Mouse (Mus musculus) lung, embryonic 16.5 days (tissue): Measurements from ENCODE around the gene Mvp. TPM values are rescaled to one million over a fixed set of nuclear protein-coding genes. Genes with fewer than 3 reads are reported as not detected.

Source experiments
- ATAC-seq: fragments of 200-750 bp; cut with Nextera tagmentation; 2 replicates; pipeline ENCODE4 v1.8.0; 2017; ENCODE audit warnings: low read depth, mild to moderate bottlenecking, moderate library complexity
- H3K27ac ChIP-seq: fragments of 300-500 bp; sonication (generic); 2 replicates; pipeline ENCODE4 v1.5.1; 2014; ENCODE audit warnings: mild to moderate bottlenecking, control low read depth, low read length
- H3K27me3 ChIP-seq: fragments of 300-500 bp; sonication (generic); 2 replicates; pipeline ENCODE4 v1.6.1; 2014; ENCODE audit warnings: low read depth, low read length, mixed read lengths; ENCODE audit not compliant: control insufficient read depth, insufficient read depth
- H3K36me3 ChIP-seq: fragments of 300-500 bp; sonication (generic); 2 replicates; pipeline ENCODE4 v1.6.1; 2014; ENCODE audit warnings: low read length; ENCODE audit not compliant: control insufficient read depth, insufficient read depth
- H3K4me1 ChIP-seq: fragments of 300-500 bp; sonication (generic); replicated peaks from 2 replicates; pipeline ENCODE4 v1.6.1; 2014; ENCODE audit warnings: low read length, mixed read lengths; ENCODE audit not compliant: control insufficient read depth, insufficient read depth
- H3K4me2 ChIP-seq: fragments of 300-500 bp; sonication (generic); 2 replicates; pipeline ENCODE4 v1.6.1; 2014; ENCODE audit warnings: low read depth, low read length, control low read depth
- H3K4me3 ChIP-seq: fragments of 300-500 bp; sonication (generic); 2 replicates; pipeline ENCODE4 v1.5.1; 2014; ENCODE audit warnings: mild to moderate bottlenecking, low read length, control low read depth
- H3K9ac ChIP-seq: fragments of 300-500 bp; sonication (generic); 2 replicates; pipeline ENCODE4 v1.6.1; 2014; ENCODE audit warnings: low read length, control low read depth
- H3K9me3 ChIP-seq: fragments of 300-500 bp; sonication (generic); 2 replicates; pipeline ENCODE4 v1.6.1; 2016; ENCODE audit warnings: low read length; ENCODE audit not compliant: control insufficient read depth
- WGBS: fragments of 180-500 bp; shearing (Covaris S2); extraction: QIAGEN DNeasy Blood & Tissue Kit; methylation state at CpG from one replicate; pipeline ENCODE4 v1.1.7; 2014; 5-methylcytosine and 5-hydroxymethylcytosine counted together
- polyA plus RNA-seq: library from polyadenylated mRNA; unstranded; fragments of >200 nt; fragmentation: Nextera tagmentation; extraction: Ambion mirVana; gene quantifications from 2 replicates; pipeline ENCODE4 v1.2.1, GENCODE M21; 2015

The Mvp gene
- polyA plus RNA-seq, 1 experiment from 2014 or later: 14.9 TPM

GRCm38 (mm10) chr7:127026161-127026600 lies 11.8 kb upstream of the Mvp start:
- Histone ChIP-seq H3K4me3 (peak overlapping the region; percentile 94), H3K4me1 (peaks cover 39% of the 10 kb centered on the region), H3K9ac (peak overlapping the region; percentile 99), H3K36me3 (peaks cover 38% of the 10 kb centered on the region), H3K27me3 (no peaks in the 10 kb centered on the region), H3K4me2 (peak overlapping the region; percentile 96), H3K9me3 (no peaks in the 10 kb centered on the region), H3K27ac (peak overlapping the region; percentile 99)
- WGBS: 0% methylated on average over 9 of the region's 48 CpGs
- ATAC-seq: peak; percentile 29

DNA sequence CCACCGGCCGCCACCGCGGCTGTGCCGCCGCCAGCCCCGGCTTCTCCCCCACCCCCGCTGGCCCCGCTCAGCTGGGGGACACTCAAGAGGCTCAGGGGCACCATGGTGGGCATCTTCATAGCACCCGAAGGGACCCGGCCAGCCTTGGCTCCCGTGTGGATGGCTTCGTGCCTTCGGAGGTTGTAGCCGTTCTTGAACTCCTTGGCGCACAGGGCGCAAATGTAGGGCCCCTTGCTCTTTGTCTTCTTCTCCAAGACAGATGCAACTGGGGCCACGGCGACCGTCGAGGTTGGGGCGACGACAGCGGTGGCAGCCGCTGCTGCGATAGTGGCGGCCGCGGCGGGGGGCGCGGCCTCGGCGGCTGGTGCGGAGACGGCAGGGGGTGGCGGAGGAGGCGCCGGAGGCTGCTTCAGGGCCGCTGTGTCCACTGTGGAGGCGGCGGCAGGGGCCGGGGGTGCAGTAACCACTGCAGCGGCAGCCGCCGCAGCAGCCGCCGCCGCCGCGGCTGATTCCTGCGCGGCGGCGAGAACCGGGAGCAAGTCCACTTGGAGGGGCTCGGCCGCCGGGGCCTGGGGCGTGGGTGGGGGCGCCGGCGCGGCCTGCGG lies 11.2 kb upstream of the Mvp start:
- peak overlapping the region; percentile 99 for H3K27ac ChIP-seq
- peak overlapping the region; percentile 94 for H3K4me3 ChIP-seq
- H3K9me3 ChIP-seq: no peaks in the 10 kb centered on the region
- H3K27me3 ChIP-seq: no peaks in the 10 kb centered on the region
- H3K4me2 ChIP-seq: peak overlapping the region; percentile 96
- H3K4me1 ChIP-seq: peaks cover 42% of the 10 kb centered on the region
- ATAC-seq: no peak
- peaks cover 33% of the 10 kb centered on the region for H3K36me3 ChIP-seq
- WGBS: 0% methylated on average over 53 of the region's 65 CpGs
- peak overlapping the region; percentile 99 for H3K9ac ChIP-seq

GRCm38 (mm10) chr7:127024755-127025555 lies 10.5 kb upstream of the Mvp start:
- Histone ChIP-seq H3K9me3 (no peaks in the 10 kb centered on the region), H3K4me2 (peak overlapping the region; percentile 96), H3K27me3 (no peaks in the 10 kb centered on the region), H3K27ac (peak overlapping the region; percentile 99), H3K9ac (peak overlapping the region; percentile 99), H3K4me3 (peak overlapping the region; percentile 94), H3K36me3 (peaks cover 26% of the 10 kb centered on the region), H3K4me1 (peaks cover 49% of the 10 kb centered on the region)
- ATAC-seq: peak; percentile 20
- WGBS: under 1% methylated on average over 30 of the region's 30 CpGs

DNA sequence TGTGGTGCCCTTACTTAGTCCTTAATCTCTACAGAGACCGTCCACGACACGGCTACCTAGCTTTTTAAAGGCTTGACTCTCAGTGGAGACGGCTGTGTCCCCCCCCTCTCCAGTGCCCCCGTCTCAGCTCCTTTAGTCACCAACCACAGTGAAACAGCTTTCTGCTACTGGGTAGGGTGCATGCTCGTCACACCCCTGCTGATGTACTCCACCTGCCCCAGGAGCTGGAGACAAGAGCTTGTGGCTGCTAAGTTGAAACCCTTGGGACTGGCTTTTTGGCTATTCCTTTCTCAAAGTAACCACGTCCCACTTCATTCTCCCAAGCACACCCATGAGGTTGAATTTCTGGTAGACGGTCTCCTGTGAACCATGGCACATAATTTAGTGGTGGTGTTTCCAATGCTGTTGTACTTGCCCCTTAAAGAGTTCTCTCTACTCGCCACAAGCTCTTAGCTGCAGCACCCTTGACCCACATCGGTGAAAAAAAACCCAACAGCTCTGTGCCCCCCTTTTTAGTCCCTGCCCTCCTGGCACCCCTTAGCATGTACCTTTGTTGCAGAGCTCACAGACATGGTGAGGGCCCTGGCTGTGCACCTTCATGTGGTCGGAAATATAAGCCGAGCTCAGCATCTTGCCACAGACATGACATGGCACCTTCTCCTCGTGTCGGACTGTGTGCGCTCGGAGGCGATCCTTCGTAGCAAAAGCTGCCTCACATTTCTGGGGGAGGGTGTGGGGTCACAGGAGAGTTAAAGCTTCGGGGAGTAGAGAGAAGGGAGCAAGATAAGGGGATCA lies 9.7 kb upstream of the Mvp start:
- Histone ChIP-seq H3K27ac (peak overlapping the region; percentile 99), H3K4me2 (peak overlapping the region; percentile 96), H3K4me1 (peaks cover 55% of the 10 kb centered on the region), H3K36me3 (peaks cover 23% of the 10 kb centered on the region), H3K9me3 (no peaks in the 10 kb centered on the region), H3K27me3 (no peaks in the 10 kb centered on the region), H3K4me3 (peak overlapping the region; percentile 94), H3K9ac (peak overlapping the region; percentile 99)
- 10% methylated on average over 19 of the region's 19 CpGs for WGBS
- ATAC-seq: no peak

DNA sequence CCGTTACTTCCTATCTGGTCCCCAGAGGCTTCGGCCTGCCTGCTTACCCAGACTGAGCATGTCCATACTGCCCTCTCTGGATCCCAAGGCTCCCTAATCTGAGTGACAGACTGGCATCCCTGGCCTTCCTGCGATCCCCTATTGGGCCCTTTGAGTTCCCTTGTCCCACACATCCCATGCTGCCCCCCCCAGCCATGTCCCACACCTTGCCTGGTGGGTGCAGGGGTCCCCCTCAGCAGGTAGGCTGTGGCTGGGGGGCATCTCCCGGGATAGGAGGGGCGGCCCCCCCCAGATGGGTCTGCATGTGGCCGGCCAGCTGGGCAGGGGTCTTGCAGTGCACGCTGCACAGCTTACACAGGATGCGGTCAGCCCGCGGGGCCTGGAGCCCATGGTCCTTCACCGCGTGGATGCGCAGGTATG lies 8.9 kb upstream of the Mvp start:
- peak overlapping the region; percentile 94 for H3K4me3 ChIP-seq
- no peaks in the 10 kb centered on the region for H3K27me3 ChIP-seq
- H3K4me2 ChIP-seq: peak overlapping the region; percentile 96
- peak overlapping the region; percentile 99 for H3K9ac ChIP-seq
- 0 out of 2 replicates have a peak overlapping the region, but pooled peaks have one; percentile 27 for H3K27ac ChIP-seq
- H3K36me3 ChIP-seq: peaks cover 22% of the 10 kb centered on the region
- no peak for ATAC-seq
- WGBS: 73% methylated on average over 13 of the region's 13 CpGs
- H3K4me1 ChIP-seq: peaks cover 62% of the 10 kb centered on the region
- no peaks in the 10 kb centered on the region for H3K9me3 ChIP-seq

- 73% methylated on average over 7 of the region's 7 CpGs for WGBS
- no peaks in the 10 kb centered on the region for H3K9me3 ChIP-seq
- peaks cover 62% of the 10 kb centered on the region for H3K4me1 ChIP-seq
- peak overlapping the region; percentile 96 for H3K4me2 ChIP-seq
- H3K9ac ChIP-seq: peak overlapping the region; percentile 99
- H3K36me3 ChIP-seq: peaks cover 22% of the 10 kb centered on the region
- no peak overlapping the region for H3K27ac ChIP-seq
- no peak for ATAC-seq
- no peaks in the 10 kb centered on the region for H3K27me3 ChIP-seq
- peak overlapping the region; percentile 94; the same call in 1 of the 2 replicates for H3K4me3 ChIP-seq
Observed at GRCm38 (mm10) chr7:127022528-127023271, 8.3 kb upstream of the Mvp start.

DNA sequence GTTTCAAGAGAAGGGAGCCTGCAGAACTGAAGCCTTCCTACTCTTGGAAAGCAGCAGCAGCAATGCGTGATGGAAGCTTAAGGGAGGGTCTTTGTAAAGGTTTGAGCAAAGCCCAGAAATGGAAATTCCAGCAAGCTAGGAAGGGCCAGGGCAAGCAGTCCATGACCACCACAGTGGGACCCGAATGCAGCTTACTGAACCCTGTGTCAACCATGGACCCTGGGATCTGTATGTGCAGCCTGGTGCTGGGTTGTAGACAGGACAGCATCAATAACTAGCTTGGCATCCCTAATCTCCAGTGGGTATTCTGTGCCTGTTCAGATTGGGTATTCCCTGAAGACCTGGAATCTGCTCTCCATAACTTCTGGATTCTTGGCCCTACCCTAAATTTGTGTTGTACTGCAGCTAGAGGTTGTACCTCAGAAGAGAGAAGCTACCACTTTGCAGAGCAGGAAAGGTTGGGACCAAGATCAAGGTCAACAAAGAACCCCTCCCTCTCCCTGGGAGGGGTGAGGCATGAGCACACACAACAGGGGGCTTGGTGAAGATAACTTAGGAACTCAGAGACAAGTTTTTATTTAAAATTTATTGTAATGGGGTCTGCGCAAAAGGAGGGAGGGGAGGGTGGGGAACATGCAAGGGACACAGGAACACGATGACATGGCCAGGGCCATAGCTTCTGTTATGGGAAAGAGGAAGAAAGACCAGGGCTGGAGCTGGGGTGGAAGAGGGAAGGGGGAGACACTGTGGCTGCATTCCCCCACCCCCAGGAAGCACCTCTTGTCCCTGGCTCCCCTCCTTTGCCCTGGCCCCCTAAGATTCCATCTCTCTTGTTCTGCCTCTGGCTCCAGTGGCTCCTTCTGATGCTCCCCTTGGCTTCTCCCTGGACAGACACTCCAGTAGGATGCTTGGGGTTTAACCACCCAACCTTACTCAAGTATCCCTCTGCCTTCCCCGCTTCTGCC lies 7.4 kb upstream of the Mvp start:
- no peaks in the 10 kb centered on the region for H3K9me3 ChIP-seq
- no peak for ATAC-seq
- peaks cover 62% of the 10 kb centered on the region for H3K4me1 ChIP-seq
- H3K27me3 ChIP-seq: no peaks in the 10 kb centered on the region
- H3K27ac ChIP-seq: peak overlapping the region; percentile 34
- peak overlapping the region; percentile 70 for H3K9ac ChIP-seq
- peaks cover 22% of the 10 kb centered on the region for H3K36me3 ChIP-seq
- H3K4me3 ChIP-seq: peak overlapping the region; percentile 56
- peak overlapping the region; percentile 85 for H3K4me2 ChIP-seq
- 42% methylated on average over 5 of the region's 5 CpGs for WGBS
